Mouse (Mus musculus) urinary bladder, postnatal 4 days (tissue): ENCODE data around the gene Pin4.
A peak's percentile ranks its signal among the peaks of the same experiment; 100 is the strongest.
"Not testable (repeated sequence)": the region's sequence is repeated elsewhere in the genome, so short reads cannot be mapped to it uniquely, and the experiment has no call there.

ENCODE experiments used
- DNase-seq, 2 experiments: peaks; one replicate each; pipeline ENCODE4 v3.0.0; 2021 to 2022; ENCODE audit warnings: low spot score in 2 of 2

Gene Pin4

GRCm38 (mm10) chrX:102119042-102119864 lies at the start of gene Pin4:
Gene Pin4 (plus strand): TSS chrX:102119447.
- peak; percentile 86 to 91 for DNase-seq

- DNase-seq: peak; percentile 63 to 76
Measured at GRCm38 (mm10) chrX:102070591-102071471, 48.4 kb upstream of the Pin4 start, which contains the start of gene Rtl5. Gene Rtl5 (minus strand): TSS chrX:102071304.

DNA sequence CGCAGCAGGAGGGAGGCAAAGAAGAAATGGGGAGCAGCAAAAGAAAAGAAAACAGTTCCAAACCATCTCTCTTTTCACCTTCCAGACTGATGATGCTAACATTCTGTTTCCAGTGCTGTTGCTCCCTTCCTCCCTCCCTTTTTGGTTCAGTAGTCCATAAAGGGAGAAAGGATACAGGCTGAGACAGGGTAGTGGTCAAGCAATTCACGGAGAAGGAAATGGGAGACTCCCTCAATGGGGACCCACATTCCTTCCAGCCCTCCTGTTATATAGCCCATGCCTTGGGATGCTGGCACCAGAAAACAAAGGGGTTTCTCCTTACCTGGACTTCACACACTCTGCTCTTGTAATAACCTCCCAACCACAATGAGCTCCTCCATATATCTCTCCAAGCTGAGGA lies 47.7 kb upstream of the Pin4 start:
- no peak for DNase-seq

- peak in 1 of 2 experiments; percentile 56 for DNase-seq
Measured at GRCm38 (mm10) chrX:102073605-102074325, 45.5 kb upstream of the Pin4 start.

DNA sequence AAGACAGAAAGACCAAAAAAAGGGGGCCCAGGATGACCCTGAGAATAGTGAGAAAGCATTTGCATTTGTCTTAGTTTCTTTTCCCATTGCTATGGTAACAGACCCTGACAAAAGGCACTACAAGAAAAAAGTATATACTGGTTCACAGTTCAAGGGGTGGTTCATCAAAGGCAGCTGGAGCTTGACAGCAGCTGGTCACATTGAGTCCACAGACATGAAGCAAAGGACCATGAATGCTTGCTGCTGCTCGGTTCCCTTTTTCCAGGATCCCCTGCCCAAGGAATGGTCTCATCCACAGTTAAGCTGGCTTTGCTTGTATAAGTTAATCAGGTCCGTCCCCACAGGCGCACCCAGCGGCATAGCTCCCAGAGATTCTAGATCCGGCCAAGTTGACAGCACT lies 44.8 kb upstream of the Pin4 start:
- DNase-seq: peak in 1 of 2 experiments; percentile 57

DNA sequence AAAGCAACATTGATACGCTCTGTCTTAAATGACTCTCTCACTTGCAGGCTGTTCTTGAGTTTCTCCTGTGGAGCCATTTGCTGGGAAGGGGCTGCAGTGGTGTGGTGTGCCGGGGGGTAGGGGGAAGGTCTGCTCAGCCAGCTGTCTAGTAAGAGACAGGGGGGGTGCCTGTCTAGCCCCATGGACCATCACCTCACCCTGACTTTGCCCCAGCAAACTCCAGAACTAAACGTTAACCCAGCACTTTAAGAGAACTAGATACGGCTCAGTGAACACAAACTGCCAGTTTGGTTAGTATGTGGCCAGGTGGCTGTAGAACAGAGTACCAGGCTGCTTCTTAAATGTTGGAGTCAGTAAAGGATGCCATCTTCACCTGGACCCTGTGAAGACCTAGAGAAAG lies 44.1 kb upstream of the Pin4 start:
- DNase-seq: peak in 1 of 2 experiments; percentile 34

- peak in 1 of 2 experiments; percentile 56 for DNase-seq
Measured at GRCm38 (mm10) chrX:102076886-102077765, 42.1 kb upstream of the Pin4 start.

DNA sequence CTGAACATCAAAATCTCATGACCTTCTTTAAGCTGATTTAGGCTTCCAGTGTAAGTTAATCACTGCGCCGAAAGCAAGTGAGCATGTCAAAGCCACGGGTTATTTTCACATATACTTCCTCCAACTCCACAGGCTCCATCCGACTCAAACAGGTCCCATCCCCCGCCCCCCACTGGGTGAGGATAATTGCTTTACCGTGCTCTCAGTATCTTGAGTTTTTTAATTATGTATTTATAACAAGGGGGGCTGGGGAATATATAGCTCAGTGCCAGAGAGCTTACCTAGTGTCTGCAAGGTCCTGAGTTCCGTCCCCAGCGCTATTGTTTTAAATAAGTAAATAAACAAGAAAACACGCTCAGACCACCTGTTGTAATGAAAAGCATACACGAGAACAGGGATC lies 38.2 kb upstream of the Pin4 start:
- no peak for DNase-seq

GRCm38 (mm10) chrX:102081573-102082279 lies 37.5 kb upstream of the Pin4 start:
- DNase-seq: no peak

- no peak for DNase-seq
Measured at GRCm38 (mm10) chrX:102082340-102082739, 36.9 kb upstream of the Pin4 start.

DNA sequence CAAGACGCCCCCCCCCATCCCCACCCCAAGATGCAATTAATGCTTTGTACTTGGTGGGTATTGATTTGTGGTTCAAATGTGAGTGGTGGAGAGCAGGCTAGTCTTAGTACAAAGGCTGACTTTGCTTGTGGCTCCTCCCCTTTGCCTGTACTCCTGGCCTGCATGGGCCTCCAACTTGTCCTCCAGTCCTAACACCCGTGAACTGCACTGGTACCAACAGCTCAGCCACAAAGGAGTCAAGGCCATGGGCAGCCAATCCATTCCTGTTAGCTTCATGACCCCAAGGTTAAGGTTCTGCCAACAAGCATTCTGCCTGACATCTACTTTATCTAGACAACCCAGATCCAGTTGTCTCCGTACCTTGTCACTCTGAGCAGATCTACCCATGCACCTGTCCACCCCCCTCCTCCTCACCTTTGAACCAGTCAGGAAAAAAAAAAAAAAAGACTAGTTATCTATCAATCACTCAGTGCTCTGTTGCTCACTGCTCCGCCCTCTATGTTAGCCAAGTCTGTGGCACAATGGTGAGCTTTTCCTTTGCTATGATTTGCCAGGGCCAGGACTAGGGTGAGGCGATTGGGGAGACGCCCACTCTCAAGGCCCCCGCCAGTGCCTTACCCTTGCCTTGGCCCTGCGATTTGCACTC lies 33.3 kb upstream of the Pin4 start:
- DNase-seq: no peak

DNA sequence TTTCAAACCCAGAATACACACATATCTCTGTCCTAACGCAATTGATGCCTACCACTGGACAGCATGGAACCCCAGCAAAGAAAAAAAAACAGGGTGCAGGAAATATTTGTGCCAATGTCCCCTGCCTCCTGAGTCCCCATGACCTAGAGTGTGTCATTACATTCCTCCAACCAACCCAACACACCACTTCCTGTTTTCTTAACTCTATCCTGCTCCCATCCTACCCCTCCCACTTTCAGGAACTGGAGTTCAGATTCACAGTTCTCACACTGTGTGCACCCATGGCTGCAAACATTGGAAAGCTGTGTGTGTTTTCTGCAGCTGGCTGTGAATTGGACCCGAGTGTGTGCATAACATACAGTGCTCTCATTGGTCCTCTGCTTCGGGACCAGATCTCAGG lies 28.6 kb upstream of the Pin4 start:
- no peak for DNase-seq

DNA sequence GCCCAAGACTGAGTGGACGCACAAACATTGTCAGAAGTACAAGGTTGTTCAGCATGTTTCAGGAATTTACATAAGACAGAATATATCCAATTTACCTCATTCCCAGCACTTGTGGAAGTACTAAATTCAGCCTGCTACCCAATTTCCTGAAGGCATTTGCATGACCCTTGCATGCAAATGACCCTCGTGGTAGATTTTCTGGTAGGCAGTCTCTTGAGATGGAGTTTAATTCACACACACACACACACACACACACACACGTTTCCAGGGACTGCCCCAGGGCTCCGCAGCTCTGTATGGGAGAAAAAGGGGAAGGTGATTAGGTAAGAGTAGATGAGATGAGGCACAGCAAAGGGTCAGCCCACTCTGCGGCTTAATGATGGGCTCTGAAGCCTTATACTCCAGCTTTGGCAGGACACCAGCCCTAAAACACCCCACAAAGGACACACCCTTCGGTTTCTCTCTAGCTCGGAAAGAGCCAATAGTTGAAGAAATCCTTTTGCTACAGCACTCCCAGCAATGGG lies 24.8 kb upstream of the Pin4 start:
- DNase-seq: no peak

- no peak for DNase-seq
Measured at GRCm38 (mm10) chrX:102101886-102102285, 17.4 kb upstream of the Pin4 start.

DNA sequence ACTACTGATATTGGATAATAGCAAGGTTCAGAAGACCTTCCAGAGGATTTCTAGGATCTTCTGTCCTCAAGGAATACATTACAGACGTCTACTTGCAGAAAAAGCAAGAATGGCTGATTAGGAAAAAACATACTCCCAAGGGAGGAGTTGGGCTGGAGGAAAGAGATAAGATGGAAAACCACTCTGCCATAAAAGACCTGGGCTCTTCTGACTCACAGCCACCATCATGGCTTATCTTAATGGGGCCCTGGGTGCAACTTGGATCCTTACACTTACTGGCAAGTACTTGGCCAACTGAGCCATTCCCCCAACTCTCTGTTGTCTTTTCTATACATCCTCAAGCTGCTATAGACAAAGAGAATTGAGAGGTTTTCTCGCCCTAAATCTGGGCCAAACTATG lies 15.4 kb upstream of the Pin4 start:
- not testable (repeated sequence) for DNase-seq

GRCm38 (mm10) chrX:102109349-102109748 lies 9.9 kb upstream of the Pin4 start:
- not testable (repeated sequence) for DNase-seq

GRCm38 (mm10) chrX:102115676-102116075 lies 3.6 kb upstream of the Pin4 start:
- no peak for DNase-seq

DNA sequence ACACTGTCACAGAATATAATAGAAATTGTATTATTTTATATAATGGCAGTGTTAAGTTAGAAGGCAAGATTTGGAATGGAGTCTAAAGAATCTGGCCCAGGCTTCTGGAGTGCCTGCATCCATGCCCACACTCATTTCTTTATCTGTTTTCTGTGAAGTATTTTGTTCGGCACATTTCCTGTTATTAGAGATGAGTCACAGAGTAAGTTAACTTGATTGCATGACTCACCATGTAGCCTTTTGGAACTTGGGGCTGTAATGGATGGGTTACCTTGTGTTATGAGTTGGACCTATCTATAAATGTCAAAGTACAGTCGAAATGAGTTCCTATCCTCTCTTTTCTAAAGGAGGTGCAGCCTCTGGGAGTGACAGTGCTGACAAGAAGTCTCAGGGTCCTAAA lies 2.1 kb downstream of the Pin4 start:
- DNase-seq: no peak

DNA sequence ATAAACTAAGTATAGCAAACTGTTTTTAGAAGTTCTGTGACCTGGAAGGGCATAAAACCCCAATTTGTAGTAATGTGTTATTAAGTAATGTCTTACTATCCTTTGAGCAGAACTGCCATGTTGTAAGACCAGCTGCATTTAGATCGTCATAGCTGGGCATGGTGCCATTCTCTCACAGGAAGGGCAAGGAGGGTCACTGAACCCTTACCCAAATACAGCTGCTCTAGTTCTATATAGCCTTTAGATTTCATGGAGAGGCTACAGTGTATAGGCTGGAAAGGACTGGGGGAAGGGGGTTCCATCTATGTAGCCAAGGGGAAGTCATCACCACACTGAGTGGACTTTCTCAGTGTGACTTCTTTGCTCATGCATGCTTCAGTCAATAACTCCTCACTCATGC lies 21.9 kb downstream of the Pin4 start:
- DNase-seq: no peak
